Mouse (Mus musculus): ENCODE measurements at regions not wholly inside any gene's neighbourhood (a gene's known extent, or its start where the extent isn't known, plus 50 kb on each side); places are given as distances from the start of the nearest gene placed in this dataset.

Small RNA genes in the stretch of these regions (microRNA-seq; reads per million reads assigned to microRNA genes)
- gene Gm22802: 0 reads per million in 2 experiments

Data from adrenal gland, adult 2 months (tissue).